Mouse (Mus musculus): Measurements from ENCODE around the gene Olfr1057. TPM values are rescaled to one million over a fixed set of nuclear protein-coding genes. Genes with fewer than 3 reads are reported as not detected.
"Not testable (repeated sequence)": the region's sequence is repeated elsewhere in the genome, so short reads cannot be mapped to it uniquely, and the experiment has no call there.

Olfr1057 gene
- polyA plus RNA-seq (2015; fragmentation: Nextera tagmentation; extraction: Ambion mirVana), result not detected in 2 replicates

DNA sequence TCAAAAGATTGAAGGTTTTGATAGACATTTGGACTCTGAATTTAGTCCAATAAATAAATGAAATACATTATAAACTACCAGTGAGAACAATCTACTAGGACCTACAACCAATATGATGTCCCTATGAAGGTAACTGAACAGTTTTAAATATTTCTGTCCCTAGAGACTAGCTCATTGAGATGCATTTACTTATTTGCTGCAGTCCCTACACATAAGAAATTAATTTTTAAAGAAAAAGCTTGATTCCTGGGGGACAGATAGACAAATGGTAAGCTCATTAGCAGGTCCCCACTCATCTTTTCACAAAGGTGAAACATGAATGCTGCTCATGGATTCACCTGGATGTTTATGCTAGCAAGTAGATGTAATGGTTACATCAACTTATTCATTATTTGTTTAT lies at the start of gene Olfr1057:
Olfr1057 (minus strand) TSS at position 101 of the 400 bp plus-strand sequence.
- H3K4me1 ChIP-seq, result no peaks in the 10 kb centered on the region
- H3K36me3 ChIP-seq, result no peaks in the 10 kb centered on the region
- H3K27ac ChIP-seq, result no peak within 1 kb of the TSS
- no peak within 1 kb of the TSS for H3K9ac ChIP-seq
- no peak within 1 kb of the TSS for H3K4me2 ChIP-seq
- no peaks in the 10 kb centered on the region for H3K27me3 ChIP-seq (replicated peaks)
- ATAC-seq (ENCODE audit: insufficient read depth, low FRiP score, low read depth), result no peak
- no peak within 1 kb of the TSS for H3K4me3 ChIP-seq (replicated peaks)
- no peaks in the 10 kb centered on the region for H3K9me3 ChIP-seq

DNA sequence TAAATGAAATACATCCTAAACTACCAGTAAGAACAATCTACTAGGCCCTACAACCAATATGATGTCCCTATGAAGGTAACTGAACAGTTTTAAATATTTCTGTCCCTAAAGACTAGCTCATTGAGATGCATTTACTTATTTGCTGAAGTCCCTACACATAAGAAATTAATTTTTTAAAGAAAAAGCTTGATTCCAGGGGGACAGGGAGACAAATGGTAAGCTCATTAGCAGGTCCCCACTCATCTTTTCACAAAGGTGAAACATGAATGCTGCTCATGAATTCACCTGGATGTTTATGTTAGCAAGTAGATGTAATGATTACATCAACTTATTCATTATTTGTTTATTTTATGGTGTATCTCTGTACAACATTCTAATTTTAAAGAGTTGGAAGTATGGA lies 48.5 kb upstream of the Olfr1057 start, which contains the start of gene Olfr1062:
Olfr1062 (minus strand) TSS at position 101 of the 400 bp plus-strand sequence.
- ATAC-seq (ENCODE audit: insufficient read depth, low FRiP score, low read depth); H3K9ac ChIP-seq; H3K9me3 ChIP-seq; H3K27ac ChIP-seq; H3K4me2 ChIP-seq; H3K4me1 ChIP-seq; H3K4me3 ChIP-seq (replicated peaks); H3K27me3 ChIP-seq (replicated peaks); H3K36me3 ChIP-seq: not testable (repeated sequence)

DNA sequence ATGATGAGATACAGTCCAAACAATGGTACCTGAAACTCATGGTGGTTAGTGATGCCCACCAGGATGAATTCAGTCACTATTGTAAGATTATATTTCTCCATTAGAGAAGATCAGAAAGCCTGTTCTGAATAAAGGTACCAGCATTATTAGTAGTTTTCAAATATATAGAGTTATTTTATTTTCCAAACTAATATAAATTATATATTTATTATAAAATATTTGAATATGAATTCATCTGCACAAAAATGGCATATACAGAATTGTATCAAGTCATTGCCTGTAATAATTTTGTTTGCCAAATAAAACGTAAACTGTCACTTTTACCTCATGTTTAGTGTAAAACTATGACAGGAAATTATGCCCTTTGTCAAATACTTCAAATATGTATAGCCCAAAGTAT lies 35.8 kb upstream of the Olfr1057 start, which contains the start of gene Olfr1061:
Olfr1061 (minus strand) TSS at position 101 of the 400 bp plus-strand sequence.
- no peak within 1 kb of the TSS for H3K4me2 ChIP-seq
- H3K4me3 ChIP-seq (replicated peaks), result no peak within 1 kb of the TSS
- H3K4me1 ChIP-seq, result no peaks in the 10 kb centered on the region
- no peaks in the 10 kb centered on the region for H3K9me3 ChIP-seq
- no peaks in the 10 kb centered on the region for H3K36me3 ChIP-seq
- 75% methylated on average over 1 of the region's 1 CpGs for WGBS
- no peak within 1 kb of the TSS for H3K27ac ChIP-seq
- no peaks in the 10 kb centered on the region for H3K27me3 ChIP-seq (replicated peaks)
- no peak for ATAC-seq (ENCODE audit: insufficient read depth, low FRiP score, low read depth)
- no peak within 1 kb of the TSS for H3K9ac ChIP-seq

DNA sequence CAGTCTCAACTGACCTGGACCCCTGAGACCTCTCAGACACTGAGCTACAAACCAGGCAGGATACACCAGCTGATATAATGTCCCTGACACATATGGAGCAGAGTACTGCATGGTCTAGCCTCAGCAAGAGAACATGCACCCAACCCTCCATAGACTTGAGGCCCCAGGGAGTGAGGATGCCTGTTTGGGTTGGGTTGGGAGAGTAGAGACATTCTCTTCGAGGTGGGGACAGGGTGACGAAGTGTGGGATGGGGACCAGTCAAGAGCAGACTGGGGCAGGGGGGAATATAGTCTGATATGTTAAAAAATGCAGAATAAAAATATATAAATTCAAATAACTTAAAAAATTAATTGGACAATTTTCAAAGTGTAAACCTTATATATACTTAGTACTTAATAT lies 16.9 kb upstream of the Olfr1057 start:
- H3K9me3 ChIP-seq, result no peaks in the 10 kb centered on the region
- WGBS, result 82% methylated on average over 2 of the region's 2 CpGs
- no peaks in the 10 kb centered on the region for H3K27me3 ChIP-seq (replicated peaks)
- no peaks in the 10 kb centered on the region for H3K4me1 ChIP-seq
- H3K9ac ChIP-seq, result no peak overlapping the region
- no peaks in the 10 kb centered on the region for H3K36me3 ChIP-seq
- ATAC-seq (ENCODE audit: insufficient read depth, low FRiP score, low read depth), result no peak
- H3K4me2 ChIP-seq, result no peak overlapping the region
- no peak overlapping the region for H3K4me3 ChIP-seq (replicated peaks)
- no peak overlapping the region for H3K27ac ChIP-seq

DNA sequence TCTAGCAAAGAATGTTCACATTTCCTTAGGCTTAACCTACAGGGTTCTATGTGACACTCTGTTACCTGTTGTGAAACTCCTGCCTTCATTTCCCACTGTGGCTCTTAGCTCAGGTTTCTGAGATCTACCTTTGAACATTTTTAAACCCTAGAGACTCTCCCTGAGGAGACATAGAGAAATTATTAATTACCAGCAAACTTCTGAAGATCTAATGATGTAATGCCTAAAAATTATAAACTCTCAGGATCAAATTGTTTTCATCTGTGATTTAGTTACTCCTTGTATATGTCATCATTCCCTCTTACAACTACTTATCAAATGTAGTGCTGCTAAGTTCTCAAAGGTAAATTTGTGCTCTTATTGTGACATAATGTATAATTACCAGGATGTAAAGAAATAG lies 10.3 kb upstream of the Olfr1057 start, which contains the start of gene Olfr1058:
Olfr1058 (minus strand) TSS at position 101 of the 400 bp plus-strand sequence.
- not testable (repeated sequence) for H3K4me1 ChIP-seq; ATAC-seq (ENCODE audit: insufficient read depth, low FRiP score, low read depth)

DNA sequence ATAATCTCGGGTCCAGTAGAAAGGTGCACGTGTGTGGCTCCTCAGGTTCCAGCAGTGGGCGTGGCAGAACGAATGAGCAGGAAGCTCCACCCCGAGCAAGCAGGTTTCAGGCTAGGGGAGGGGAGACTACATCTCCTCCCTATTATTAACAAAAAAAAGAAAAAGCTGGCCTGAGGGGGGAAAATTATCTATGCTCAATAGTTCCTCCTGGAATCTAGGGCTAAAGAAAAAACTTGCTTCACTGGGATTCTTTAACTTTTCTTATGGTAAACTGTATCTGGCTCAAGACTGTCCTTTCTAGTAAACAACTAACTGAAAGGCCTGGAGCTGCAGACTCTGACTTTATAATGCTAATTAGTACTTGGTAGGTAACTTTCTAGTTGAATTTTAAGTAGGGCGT lies 11.9 kb downstream of the Olfr1057 start:
- 71% methylated on average over 1 of the region's 6 CpGs for WGBS
- H3K27me3 ChIP-seq (replicated peaks); H3K4me2 ChIP-seq; ATAC-seq (ENCODE audit: insufficient read depth, low FRiP score, low read depth); H3K9me3 ChIP-seq; H3K27ac ChIP-seq; H3K4me1 ChIP-seq; H3K36me3 ChIP-seq; H3K4me3 ChIP-seq (replicated peaks); H3K9ac ChIP-seq: not testable (repeated sequence)

More for the DNA sequence above, 10.3 kb upstream of the Olfr1057 start, which contains the start of gene Olfr1058:
- H3K9ac ChIP-seq; H3K27me3 ChIP-seq (replicated peaks); H3K9me3 ChIP-seq; H3K36me3 ChIP-seq; H3K4me2 ChIP-seq; H3K4me3 ChIP-seq (replicated peaks); H3K27ac ChIP-seq: not testable (repeated sequence)

DNA sequence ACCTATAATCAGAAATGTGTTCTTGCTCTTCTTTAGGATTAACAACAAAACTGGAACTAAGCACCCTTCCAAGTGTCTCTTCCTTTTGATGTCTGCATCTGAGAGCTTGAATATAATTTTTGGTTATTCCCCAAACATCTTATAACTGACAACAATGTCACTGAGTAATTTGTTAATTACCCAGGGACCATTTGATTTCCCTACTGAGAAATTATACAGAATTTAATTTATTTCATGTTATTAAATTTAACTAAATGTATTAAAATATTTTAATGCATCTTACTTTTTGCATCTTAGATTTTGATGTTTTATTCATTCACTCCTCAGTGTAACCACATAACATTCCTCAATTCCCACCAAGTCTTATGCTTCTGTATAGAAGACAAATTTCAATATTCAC lies 15.8 kb downstream of the Olfr1057 start, which contains the start of gene Olfr1056:
Olfr1056 (minus strand) TSS at position 101 of the 400 bp plus-strand sequence.
- H3K4me1 ChIP-seq, result no peaks in the 10 kb centered on the region
- no peak within 1 kb of the TSS for H3K4me2 ChIP-seq
- H3K27ac ChIP-seq, result no peak within 1 kb of the TSS
- no peaks in the 10 kb centered on the region for H3K36me3 ChIP-seq
- no peak within 1 kb of the TSS for H3K4me3 ChIP-seq (replicated peaks)
- no peak within 1 kb of the TSS for H3K9ac ChIP-seq
- no peaks in the 10 kb centered on the region for H3K9me3 ChIP-seq
- ATAC-seq (ENCODE audit: insufficient read depth, low FRiP score, low read depth), result no peak
- H3K27me3 ChIP-seq (replicated peaks), result no peaks in the 10 kb centered on the region

DNA sequence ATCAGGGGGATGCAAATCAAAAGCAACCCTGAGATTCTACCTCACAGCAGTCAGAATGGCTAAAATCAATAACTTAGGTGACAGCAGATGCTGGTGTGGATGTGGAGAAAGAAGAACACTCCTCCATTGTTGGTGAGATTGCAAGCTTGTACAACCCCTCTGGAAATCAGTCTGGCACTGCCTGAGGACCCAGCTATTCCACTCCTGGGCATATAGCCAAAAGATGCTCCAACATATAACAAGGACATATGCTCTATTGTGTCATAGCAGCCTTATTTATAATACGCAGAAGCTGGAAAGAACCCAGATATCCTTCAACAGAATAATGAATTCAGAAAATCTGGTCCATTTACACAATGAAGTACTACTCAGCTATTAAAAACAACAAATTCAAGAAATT lies 26.4 kb downstream of the Olfr1057 start:
- 87% methylated on average over 1 of the region's 1 CpGs for WGBS
- H3K9me3 ChIP-seq; H3K27ac ChIP-seq; H3K27me3 ChIP-seq (replicated peaks); H3K4me1 ChIP-seq; ATAC-seq (ENCODE audit: insufficient read depth, low FRiP score, low read depth); H3K9ac ChIP-seq; H3K36me3 ChIP-seq; H3K4me2 ChIP-seq; H3K4me3 ChIP-seq (replicated peaks): not testable (repeated sequence)

DNA sequence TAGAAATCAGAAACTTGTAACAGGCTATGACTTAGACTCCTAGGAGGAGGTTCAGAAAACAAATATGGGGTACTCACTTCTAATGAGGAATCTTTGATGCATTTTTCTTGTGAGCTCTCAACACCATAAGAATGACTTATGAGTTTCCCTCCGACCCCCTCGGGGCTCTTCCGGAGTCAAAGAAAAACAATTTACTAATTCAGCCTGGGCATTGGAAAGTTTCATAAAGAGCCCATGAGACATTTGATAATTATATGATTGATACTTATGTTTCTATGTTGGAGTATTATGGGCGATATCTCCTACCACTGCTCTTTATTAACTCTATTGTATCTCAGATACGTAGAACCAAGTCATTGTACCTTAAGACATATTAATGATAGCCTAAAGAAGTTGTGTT lies 28.0 kb downstream of the Olfr1057 start, which contains the start of gene Olfr1055:
Olfr1055 (minus strand) TSS at position 101 of the 400 bp plus-strand sequence.
- H3K9ac ChIP-seq, result no peak within 1 kb of the TSS
- no peaks in the 10 kb centered on the region for H3K27me3 ChIP-seq (replicated peaks)
- no peaks in the 10 kb centered on the region for H3K36me3 ChIP-seq
- no peak for ATAC-seq (ENCODE audit: insufficient read depth, low FRiP score, low read depth)
- H3K4me1 ChIP-seq, result no peaks in the 10 kb centered on the region
- WGBS, result 79% methylated on average over 5 of the region's 5 CpGs
- no peak within 1 kb of the TSS for H3K4me2 ChIP-seq
- no peaks in the 10 kb centered on the region for H3K9me3 ChIP-seq
- H3K27ac ChIP-seq, result no peak within 1 kb of the TSS
- H3K4me3 ChIP-seq (replicated peaks), result no peak within 1 kb of the TSS

DNA sequence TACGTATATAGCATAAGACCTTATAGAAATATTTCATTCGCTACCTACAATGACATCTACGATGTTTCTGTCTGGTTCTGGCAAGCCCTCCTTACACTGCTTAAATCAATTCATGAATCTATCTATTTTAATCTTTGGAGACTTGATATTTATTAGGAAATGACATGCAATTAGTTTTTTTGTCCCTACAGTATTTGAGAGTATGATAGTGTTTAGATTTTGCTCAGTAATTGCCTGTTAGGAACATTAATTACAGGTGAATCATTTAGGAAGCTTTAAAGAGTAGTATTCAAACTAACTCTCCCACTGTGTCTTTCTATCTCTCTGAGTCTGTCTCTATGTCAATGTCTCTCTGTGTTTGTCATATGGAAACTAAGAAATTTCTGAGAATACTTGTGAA lies 42.9 kb downstream of the Olfr1057 start, which contains the start of gene Olfr1054:
Olfr1054 (minus strand) TSS at position 101 of the 400 bp plus-strand sequence.
- WGBS, result 82% methylated on average over 3 of the region's 3 CpGs
- Histone ChIP-seq H3K4me2 (no peak within 1 kb of the TSS), H3K9me3 (no peaks in the 10 kb centered on the region), H3K27me3 (replicated peaks) (no peaks in the 10 kb centered on the region), H3K4me1 (no peaks in the 10 kb centered on the region), H3K27ac (no peak within 1 kb of the TSS), H3K9ac (no peak within 1 kb of the TSS), H3K4me3 (replicated peaks) (no peak within 1 kb of the TSS), H3K36me3 (no peaks in the 10 kb centered on the region)
- no peak for ATAC-seq (ENCODE audit: insufficient read depth, low FRiP score, low read depth)

Other genes with a start within 250 kb of the Olfr1057 start
- gene Olfr1039, start 242.5 kb downstream of the Olfr1057 start, polyA plus RNA-seq (2015; fragmentation: Nextera tagmentation; extraction: Ambion mirVana), result not detected in 2 replicates
- gene Olfr1040, start 231.7 kb downstream of the Olfr1057 start, polyA plus RNA-seq (2015; fragmentation: Nextera tagmentation; extraction: Ambion mirVana), result not detected in 2 replicates
- not detected in 2 replicates for gene Olfr1042, start 216.6 kb downstream of the Olfr1057 start, polyA plus RNA-seq (2015; fragmentation: Nextera tagmentation; extraction: Ambion mirVana)
- not detected in 2 replicates for gene Olfr1043, start 210.9 kb downstream of the Olfr1057 start, polyA plus RNA-seq (2015; fragmentation: Nextera tagmentation; extraction: Ambion mirVana)
- not detected in 2 replicates for gene Olfr1044, start 200.6 kb downstream of the Olfr1057 start, polyA plus RNA-seq (2015; fragmentation: Nextera tagmentation; extraction: Ambion mirVana)
- gene Olfr52, start 192.7 kb downstream of the Olfr1057 start, polyA plus RNA-seq (2015; fragmentation: Nextera tagmentation; extraction: Ambion mirVana), result not detected in 2 replicates
- gene Olfr1045, start 175.4 kb downstream of the Olfr1057 start, polyA plus RNA-seq (2015; fragmentation: Nextera tagmentation; extraction: Ambion mirVana), result not detected in 2 replicates
- gene Olfr1046, start 159.1 kb downstream of the Olfr1057 start, polyA plus RNA-seq (2015; fragmentation: Nextera tagmentation; extraction: Ambion mirVana), result not detected in 2 replicates
- gene Olfr1047, start 147.0 kb downstream of the Olfr1057 start, polyA plus RNA-seq (2015; fragmentation: Nextera tagmentation; extraction: Ambion mirVana), result not detected in 2 replicates
- not detected in 2 replicates for gene Olfr1048, start 138.1 kb downstream of the Olfr1057 start, polyA plus RNA-seq (2015; fragmentation: Nextera tagmentation; extraction: Ambion mirVana)
- gene Olfr1049, start 120.1 kb downstream of the Olfr1057 start, polyA plus RNA-seq (2015; fragmentation: Nextera tagmentation; extraction: Ambion mirVana), result not detected in 2 replicates
- gene Olfr1051, start 99.3 kb downstream of the Olfr1057 start, polyA plus RNA-seq (2015; fragmentation: Nextera tagmentation; extraction: Ambion mirVana), result not detected in 2 replicates
- gene Olfr1052, start 85.9 kb downstream of the Olfr1057 start, polyA plus RNA-seq (2015; fragmentation: Nextera tagmentation; extraction: Ambion mirVana), result not detected in 2 replicates
- gene Olfr1053, start 63.1 kb downstream of the Olfr1057 start, polyA plus RNA-seq (2015; fragmentation: Nextera tagmentation; extraction: Ambion mirVana), result not detected in 2 replicates
- gene Olfr1054, start 43.0 kb downstream of the Olfr1057 start, polyA plus RNA-seq (2015; fragmentation: Nextera tagmentation; extraction: Ambion mirVana), result not detected in 2 replicates
- gene Olfr1055, start 28.1 kb downstream of the Olfr1057 start, polyA plus RNA-seq (2015; fragmentation: Nextera tagmentation; extraction: Ambion mirVana), result not detected in 2 replicates
- gene Olfr1056, start 15.9 kb downstream of the Olfr1057 start, polyA plus RNA-seq (2015; fragmentation: Nextera tagmentation; extraction: Ambion mirVana), result not detected in 2 replicates
- gene Olfr1058, start 10.2 kb upstream of the Olfr1057 start, polyA plus RNA-seq (2015; fragmentation: Nextera tagmentation; extraction: Ambion mirVana), result not detected in 2 replicates
- gene Olfr1061, start 35.7 kb upstream of the Olfr1057 start, polyA plus RNA-seq (2015; fragmentation: Nextera tagmentation; extraction: Ambion mirVana), result not detected in 2 replicates
- not detected in 2 replicates for gene Olfr1062, start 48.4 kb upstream of the Olfr1057 start, polyA plus RNA-seq (2015; fragmentation: Nextera tagmentation; extraction: Ambion mirVana)
- gene Olfr1065, start 72.2 kb upstream of the Olfr1057 start, polyA plus RNA-seq (2015; fragmentation: Nextera tagmentation; extraction: Ambion mirVana), result not detected in 2 replicates
- not detected in 2 replicates for gene Olfr1066, start 77.9 kb upstream of the Olfr1057 start, polyA plus RNA-seq (2015; fragmentation: Nextera tagmentation; extraction: Ambion mirVana)
- not detected in 2 replicates for gene Olfr228, start 109.0 kb upstream of the Olfr1057 start, polyA plus RNA-seq (2015; fragmentation: Nextera tagmentation; extraction: Ambion mirVana)
- not detected in 2 replicates for gene Olfr1076, start 130.1 kb upstream of the Olfr1057 start, polyA plus RNA-seq (2015; fragmentation: Nextera tagmentation; extraction: Ambion mirVana)
- gene Olfr1079, start 164.1 kb upstream of the Olfr1057 start, polyA plus RNA-seq (2015; fragmentation: Nextera tagmentation; extraction: Ambion mirVana), result not detected in 2 replicates
- not detected in 2 replicates for gene Olfr1080, start 179.8 kb upstream of the Olfr1057 start, polyA plus RNA-seq (2015; fragmentation: Nextera tagmentation; extraction: Ambion mirVana)
- not detected in 2 replicates for gene Olfr1082, start 220.6 kb upstream of the Olfr1057 start, polyA plus RNA-seq (2015; fragmentation: Nextera tagmentation; extraction: Ambion mirVana)